Comparison of ENCODE assay signal across 18 mouse cellular contexts in genomic region chr15:28653996-28654395, GRCm38 (mm10).
DNase-seq lines count a peak whose midpoint lies in the region; ATAC-seq lines count a peak whose summit lies in the region.
"Had no signal": no experiment of that assay in that cellular context is flagged by ENCODE, and none has a peak within 500 bp of the region (broad histone marks: within the 10 kb centered on the region; RNA-seq: fewer than 3 reads in every experiment).

No protein-coding gene starts in this region.

- DNase-seq in frontal cortex, postnatal 25 days (ENCODE audit: low spot score in 2 of 2), result no peak
- peak; percentile 35 for DNase-seq in R1 (ENCODE audit: low read depth, low spot score)
- peak; percentile 37 for DNase-seq in retina, embryonic 14.5 days (ENCODE audit: low spot score)
- DNase-seq in right cerebral cortex, adult 2 months (ENCODE audit: low spot score in 2 of 2), result no peak
- DNase-seq in lung, postnatal 4 days, result no peak
- DNase-seq: adrenal gland, adult 2 months; adrenal gland, postnatal 14 days; cerebellum, adult 11-12 months; cerebellum, adult 8-10 months; cerebellum, postnatal 10 days; cerebellum, postnatal 36 days; embryo, embryonic 11 days; gastrocnemius, adult 2 months; gastrocnemius, postnatal 14 days; heart, adult 11 months had no signal

- ATAC-seq in frontal cortex, adult (ENCODE audit: low TSS enrichment), result peak; percentile 67; the same call in 1 of the 2 replicates
- ATAC-seq: forebrain, embryonic 15.5 days; intestine, embryonic 15.5 days had no signal

Comparison
In these comparisons a context has a peak if more than half of its experiments do, and no peak if none do; other contexts are left out.
1. DNase-seq: peak in R1 (single experiment) and retina, embryonic 14.5 days (single experiment); none in frontal cortex, postnatal 25 days (0 of 2), right cerebral cortex, adult 2 months (0 of 2) and lung, postnatal 4 days (0 of 2).